Mouse (Mus musculus) adipose tissue, adult 10 weeks (tissue): ENCODE results near the gene Fam187b. TPM values are rescaled to one million over a fixed set of nuclear protein-coding genes. Genes with fewer than 3 reads are reported as not detected.

Experiments
- polyA plus RNA-seq: library from polyadenylated mRNA; stranded (reverse); fragments of 350-450 nt; fragmentation: Illumina TruSeq; extraction: RNeasy Lipid Tissue Mini Kit (QIAGEN cat#74804); gene quantifications from one replicate; pipeline ENCODE4 v1.2.3, GENCODE M21; 2014; ENCODE audit warnings: low read depth, low replicate concordance

Fam187b gene
- polyA plus RNA-seq = 13.2 TPM

DNA sequence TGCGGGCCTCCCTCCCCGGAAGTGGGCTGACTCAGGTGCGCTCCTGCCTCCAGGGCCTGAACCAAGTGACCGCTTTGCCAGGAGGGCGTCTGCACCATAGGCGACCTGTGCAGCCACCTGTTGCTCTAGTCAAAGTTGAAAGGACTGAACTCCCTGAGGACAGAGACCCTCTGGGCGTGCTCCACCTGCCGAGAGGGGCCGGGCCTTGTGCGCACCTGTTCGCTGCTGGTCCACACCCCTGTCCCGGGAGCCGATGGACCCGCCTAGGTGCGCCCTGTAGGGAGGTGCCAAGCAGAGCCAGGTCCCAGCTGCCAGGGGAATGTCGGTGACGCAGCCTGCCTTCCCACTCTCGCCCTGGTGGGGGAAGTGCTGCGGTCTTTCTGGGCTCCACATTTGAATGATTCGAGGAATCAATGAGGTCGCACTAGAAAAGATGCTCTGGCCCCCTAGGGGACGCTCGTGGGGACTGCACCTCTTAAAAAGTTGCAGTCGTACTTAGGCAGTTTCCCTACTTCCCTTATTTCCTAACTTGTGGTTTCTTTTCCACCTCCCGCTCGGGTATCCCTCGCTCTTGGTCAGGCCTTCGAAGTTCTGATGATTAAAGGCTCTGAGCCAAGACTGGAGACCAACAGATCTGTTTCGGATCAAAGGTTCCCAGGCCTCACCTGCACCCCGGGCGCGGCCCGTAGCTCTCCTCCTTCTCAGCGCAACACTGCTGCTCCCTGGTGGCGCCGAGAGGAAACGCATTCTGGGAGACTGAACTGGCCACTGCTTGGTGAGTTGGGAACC is at the start of gene Fam187b:
Fam187b (plus strand) TSS at position 290 of the 789 bp plus-strand sequence.

DNA sequence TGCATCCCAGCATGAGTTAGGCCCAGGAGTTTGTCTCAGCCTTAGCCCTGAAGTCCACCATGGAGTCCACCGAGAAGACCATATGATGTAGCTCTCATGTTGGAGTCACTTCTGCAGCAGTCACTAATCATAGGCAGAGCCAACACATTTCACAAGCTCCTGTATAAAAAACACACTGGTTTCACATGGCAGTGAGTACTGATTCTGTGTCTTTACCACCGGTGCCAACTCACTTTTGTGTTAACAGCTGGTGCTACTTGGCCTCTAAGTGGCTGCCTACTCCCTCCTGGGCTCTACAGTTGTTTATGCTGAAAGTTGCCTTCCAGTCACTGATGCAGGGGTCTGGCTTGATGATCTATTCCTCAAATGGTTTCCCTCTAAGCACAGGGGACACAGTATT is 49.0 kb upstream of the Fam187b start, which contains the start of gene Hamp2:
Hamp2 (minus strand) TSS at position 101 of the 400 bp plus-strand sequence.

DNA sequence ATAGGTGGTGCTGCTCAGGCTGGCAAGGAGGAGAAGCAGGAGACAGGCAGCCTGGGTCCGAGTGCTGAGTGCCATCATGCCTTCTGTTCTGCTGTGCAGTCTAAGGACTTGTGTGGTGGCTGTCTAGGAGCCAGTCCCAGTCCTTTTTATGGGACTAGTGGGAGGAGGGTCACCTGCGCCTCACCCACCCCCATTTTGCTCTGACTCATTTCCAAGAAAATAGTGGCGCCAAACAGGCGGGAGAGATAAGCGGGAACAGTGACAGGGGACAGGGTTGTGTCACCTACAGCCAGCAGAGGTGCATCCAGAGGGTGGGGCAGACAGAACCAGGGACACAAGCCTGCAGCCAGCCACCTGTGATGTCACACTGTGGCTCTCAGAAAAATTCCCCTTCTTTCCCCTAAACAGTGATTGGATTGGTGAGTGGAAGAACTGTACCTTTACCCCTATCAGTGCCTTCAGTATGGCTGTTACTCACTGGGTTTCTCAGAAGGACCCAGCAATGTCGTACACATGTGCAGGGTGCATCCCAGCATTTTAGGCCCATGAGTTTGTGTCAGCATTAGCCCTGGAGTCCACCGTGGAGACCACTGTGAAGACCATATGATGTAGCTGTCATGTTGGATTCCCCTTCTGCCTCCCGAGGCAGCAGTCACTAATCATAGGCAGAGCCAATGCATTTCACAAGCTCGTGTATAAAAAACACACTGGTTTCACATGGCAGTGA is 29.5 kb upstream of the Fam187b start, which contains the start of gene Hamp:
Hamp (minus strand) TSS at position 124 of the 727 bp plus-strand sequence.

DNA sequence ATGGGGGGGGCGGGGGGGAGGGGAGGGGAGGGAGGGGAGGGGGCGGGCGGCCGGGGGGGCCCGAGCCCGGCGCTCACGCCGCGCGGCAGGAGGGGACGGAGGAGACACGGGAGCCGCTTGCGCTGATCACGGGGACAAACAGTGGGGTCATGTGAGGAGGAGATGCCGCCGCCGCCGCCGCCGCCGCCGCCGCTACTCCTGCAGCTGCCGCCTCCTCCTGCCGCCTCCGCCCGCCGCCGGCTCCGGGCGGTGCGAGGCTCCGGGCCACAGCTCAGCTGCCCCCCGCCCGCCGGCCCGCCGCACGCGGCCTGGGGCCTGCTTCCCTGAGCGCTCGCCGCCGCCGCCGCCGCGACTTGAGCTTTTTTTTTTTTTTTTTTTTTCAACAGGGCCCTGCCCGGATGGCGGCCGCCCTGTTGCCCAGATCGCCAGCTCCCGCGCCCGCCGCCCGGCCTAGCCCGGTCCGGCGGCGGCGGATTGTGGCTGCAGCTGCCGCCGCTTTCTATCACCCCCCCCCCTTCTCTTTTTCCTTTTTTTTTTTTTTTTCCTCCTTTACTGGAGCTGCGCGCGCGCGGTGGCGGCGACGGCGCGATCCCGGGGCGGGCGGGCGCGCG is 16.7 kb upstream of the Fam187b start, which contains the start of gene Usf2:
Usf2 (minus strand) TSS at position 48 of the 611 bp plus-strand sequence.

DNA sequence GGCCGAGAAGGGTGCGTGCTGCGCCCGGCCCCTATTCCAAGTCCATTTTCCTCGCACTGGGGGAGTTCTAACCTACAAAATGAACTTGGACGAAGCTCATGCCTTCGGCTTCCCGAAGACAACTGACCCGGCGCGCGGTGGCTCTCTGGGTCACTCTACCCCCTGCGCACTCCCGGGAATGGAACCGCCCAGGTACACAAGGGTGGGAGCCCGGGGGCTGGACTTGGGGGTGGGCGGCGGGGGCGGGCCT is 414 bp upstream of the Fam187b start, which contains the start of gene Lsr:
Lsr (minus strand) TSS at position 214 of the 250 bp plus-strand sequence.

Other genes with a start within 250 kb of the Fam187b start
- gene Tmem147, start 244.2 kb upstream of the Fam187b start, polyA plus RNA-seq = 135 TPM
- 58.5 TPM for gene Gapdhs, start 230.1 kb upstream of the Fam187b start, polyA plus RNA-seq
- gene Sbsn, start 222.3 kb upstream of the Fam187b start, polyA plus RNA-seq = 31.5 TPM
- 12.2 TPM for gene Dmkn, start 210.0 kb upstream of the Fam187b start, polyA plus RNA-seq
- gene Krtdap, start 185.9 kb upstream of the Fam187b start, polyA plus RNA-seq = not detected
- 29.9 TPM for gene Ffar2, start 150.0 kb upstream of the Fam187b start, polyA plus RNA-seq
- gene Ffar3, start 117.6 kb upstream of the Fam187b start, polyA plus RNA-seq = not detected
- not detected for gene Ffar1, start 112.2 kb upstream of the Fam187b start, polyA plus RNA-seq
- gene Cd22, start 93.4 kb upstream of the Fam187b start, polyA plus RNA-seq = 0.56 TPM
- gene Mag, start 58.9 kb upstream of the Fam187b start, polyA plus RNA-seq = 0.88 TPM
- gene Hamp2, start 49.1 kb upstream of the Fam187b start, polyA plus RNA-seq = not detected
- gene Hamp, start 29.8 kb upstream of the Fam187b start, polyA plus RNA-seq = not detected
- gene Usf2, start 17.0 kb upstream of the Fam187b start, polyA plus RNA-seq = 105 TPM
- 45.5 TPM for gene Lsr, start 326 bp upstream of the Fam187b start, polyA plus RNA-seq
- 69.0 TPM for gene Fxyd5, start 68.7 kb downstream of the Fam187b start, polyA plus RNA-seq
- 0.88 TPM for gene Fxyd7, start 77.7 kb downstream of the Fam187b start, polyA plus RNA-seq
- gene Fxyd1, start 83.4 kb downstream of the Fam187b start, polyA plus RNA-seq = 169 TPM
- 5.6 TPM for gene Lgi4, start 85.6 kb downstream of the Fam187b start, polyA plus RNA-seq
- gene Fxyd3, start 102.9 kb downstream of the Fam187b start, polyA plus RNA-seq = 48.8 TPM
- 18.4 TPM for gene Hpn, start 141.5 kb downstream of the Fam187b start, polyA plus RNA-seq
- gene Scn1b, start 153.2 kb downstream of the Fam187b start, polyA plus RNA-seq = 15.7 TPM
- 39.2 TPM for gene Gramd1a, start 182.1 kb downstream of the Fam187b start, polyA plus RNA-seq